Mouse (Mus musculus) macrophage (primary cell): Measurements from ENCODE around the gene Faim2. TPM values are rescaled to one million over a fixed set of nuclear protein-coding genes. Genes with fewer than 3 reads are reported as not detected.

Experiments used
- H3K27ac ChIP-seq: fragments of 350-480 bp; formaldehyde crosslinking; 2 replicates; pipeline ENCODE4 v1.9.0; 2021
- H3K36me3 ChIP-seq: fragments of 350-480 bp; formaldehyde crosslinking; 2 replicates; pipeline ENCODE4 v1.9.0; 2021; ENCODE audit errors: inconsistent target
- H3K4me3 ChIP-seq: fragments of 350-480 bp; formaldehyde crosslinking; 2 replicates; pipeline ENCODE4 v1.9.0; 2021; ENCODE audit errors: inconsistent target
- H3K79me2 ChIP-seq: fragments of 350-480 bp; formaldehyde crosslinking; 2 replicates; pipeline ENCODE4 v1.9.0; 2021; ENCODE audit errors: inconsistent target
- WGBS: methylation state at CpG from one replicate; pipeline ENCODE4 v1.1.7; 2026; ENCODE audit warnings: inconsistent platforms; ENCODE audit not compliant: missing documents; 5-methylcytosine and 5-hydroxymethylcytosine counted together
- polyA plus RNA-seq: library from polyadenylated mRNA; stranded (reverse); fragments of 250-400 nt; gene quantifications from 3 replicates; pipeline ENCODE4 v1.2.4, GENCODE M21; 2018; ENCODE audit warnings: inconsistent platforms
- total RNA-seq, 78 experiments: library from RNA; depleted of rRNA; stranded (reverse); fragments of 250-400 nt; gene quantifications; 1 replicate in 9 of 78; 2 replicates in 24 of 78; 3 replicates in 43 of 78; 4 replicates in 2 of 78; pipeline ENCODE4 v1.2.4; 2018; ENCODE audit warnings: inconsistent platforms in 56 of 78

Gene Faim2
- total RNA-seq (2018; cell fraction: chromatin; rRNA removed) = under 1 TPM in 1 of 26 experiments, not detected in 25; 0.13 TPM
- total RNA-seq (2018; cell fraction: cytosol; rRNA removed) = not detected
- total RNA-seq (2018; cell fraction: nucleus; rRNA removed) = under 1 TPM in 1 of 26 experiments, not detected in 25; 0.11 TPM
- polyA plus RNA-seq = not detected in 3 replicates

DNA sequence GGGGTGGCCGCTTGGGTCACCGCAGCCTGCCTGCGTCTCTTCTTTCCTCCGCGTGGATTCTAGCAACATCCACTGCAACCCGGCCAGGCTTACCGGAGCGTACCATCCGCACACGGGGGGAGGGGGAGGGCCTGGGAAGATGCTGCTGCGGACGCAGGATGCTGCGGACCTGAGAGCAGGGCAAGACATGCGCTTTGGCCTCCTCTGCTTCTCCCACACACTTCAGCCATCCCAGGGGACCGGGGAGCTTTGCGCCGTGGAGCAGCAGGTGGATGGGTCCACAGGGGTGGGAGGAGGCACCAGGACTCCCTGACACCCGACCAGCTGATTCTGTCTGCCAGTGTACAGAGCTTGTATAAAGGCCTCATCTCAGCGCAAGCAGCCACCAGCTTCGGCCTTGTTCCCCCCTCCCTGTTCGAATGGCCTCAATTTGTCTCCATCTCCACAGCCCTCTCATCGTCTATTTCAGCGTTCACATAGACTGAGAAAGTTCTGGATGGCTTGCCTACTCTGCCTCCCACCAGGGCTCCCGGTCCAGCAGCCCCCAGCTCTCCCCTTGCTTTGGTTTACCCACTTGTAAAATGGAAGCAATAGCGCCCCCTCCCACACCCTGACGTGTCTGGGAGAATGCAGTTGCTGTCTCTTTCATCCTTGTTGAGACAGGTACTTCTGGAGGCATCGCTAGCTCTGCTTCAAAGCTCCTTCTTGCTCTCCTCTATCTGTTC lies at the start of gene Faim2:
Gene Faim2, minus strand, starts transcription at position 537 of the 725 bp plus-strand sequence.
- Histone ChIP-seq H3K79me2 (no peaks in the 10 kb centered on the region), H3K4me3 (no peak within 1 kb of the TSS), H3K36me3 (no peaks in the 10 kb centered on the region), H3K27ac (no peak within 1 kb of the TSS)
- 53% methylated on average over 27 of the region's 27 CpGs for WGBS

DNA sequence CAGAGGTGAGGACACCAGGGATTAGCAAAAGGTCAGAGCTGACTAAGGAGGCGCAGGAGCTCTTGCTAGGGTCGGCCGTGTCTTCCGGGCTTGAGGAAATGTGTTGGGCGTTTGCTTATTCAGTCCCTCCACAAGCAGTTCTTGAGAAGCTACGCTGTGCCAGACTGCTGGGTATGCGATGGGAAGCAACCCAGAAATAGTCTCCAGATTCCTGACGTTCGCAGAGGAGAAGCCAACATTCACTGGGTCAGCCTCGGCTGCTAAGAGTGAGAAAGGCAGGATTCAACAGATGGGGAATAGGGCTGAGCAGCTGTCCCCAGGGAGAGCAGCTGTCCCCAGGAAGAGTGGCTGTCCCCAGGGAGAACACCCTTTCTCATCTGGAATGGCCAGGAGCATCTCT lies 41.2 kb upstream of the Faim2 start:
- Histone ChIP-seq H3K27ac (no peak overlapping the region), H3K79me2 (no peaks in the 10 kb centered on the region), H3K4me3 (no peak overlapping the region), H3K36me3 (no peaks in the 10 kb centered on the region)
- 82% methylated on average over 10 of the region's 10 CpGs for WGBS

DNA sequence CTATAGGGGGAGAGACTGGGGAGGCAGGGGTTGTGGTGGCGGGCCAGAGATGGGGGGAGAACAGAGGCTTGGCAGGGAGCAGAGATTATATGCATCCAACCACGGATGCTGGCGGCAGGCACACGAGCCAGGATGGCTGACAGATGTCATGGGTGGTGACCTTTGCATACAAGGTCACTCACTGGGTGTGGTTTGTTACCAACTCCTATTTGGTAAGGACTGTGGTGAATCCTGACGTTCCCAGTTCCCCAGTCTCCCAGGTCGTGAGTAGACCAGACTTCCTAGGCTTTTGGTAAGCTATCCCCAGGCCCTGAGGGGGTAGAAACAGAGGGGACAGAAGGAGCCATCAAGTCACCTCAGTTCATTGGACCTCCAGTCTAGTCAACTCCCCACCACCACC lies 40.7 kb upstream of the Faim2 start:
- H3K79me2 ChIP-seq = no peaks in the 10 kb centered on the region
- 86% methylated on average over 6 of the region's 6 CpGs for WGBS
- no peak overlapping the region for H3K27ac ChIP-seq
- H3K4me3 ChIP-seq = no peak overlapping the region
- H3K36me3 ChIP-seq = no peaks in the 10 kb centered on the region

DNA sequence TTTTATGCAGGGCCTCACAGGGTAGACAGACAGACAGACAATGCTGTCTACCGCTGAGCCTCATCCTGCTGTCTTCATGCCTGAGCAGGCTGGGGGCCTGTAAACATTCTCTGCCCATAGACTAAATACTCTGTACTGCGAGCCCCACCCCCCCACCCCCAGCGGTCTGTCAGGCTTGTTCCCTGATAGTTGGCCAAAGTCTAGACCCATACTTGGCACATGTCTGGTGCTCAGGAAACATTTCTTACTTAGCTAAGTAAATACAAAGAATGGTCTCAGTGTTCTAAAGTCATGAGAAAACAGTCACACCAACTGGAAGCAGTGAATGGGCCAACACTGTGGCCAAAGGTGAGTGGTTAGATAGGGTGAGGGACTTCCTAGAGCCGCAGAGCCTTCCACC lies 39.4 kb upstream of the Faim2 start:
- no peak overlapping the region for H3K4me3 ChIP-seq
- no peaks in the 10 kb centered on the region for H3K79me2 ChIP-seq
- no peaks in the 10 kb centered on the region for H3K36me3 ChIP-seq
- H3K27ac ChIP-seq = no peak overlapping the region
- WGBS = 78% methylated on average over 4 of the region's 4 CpGs

DNA sequence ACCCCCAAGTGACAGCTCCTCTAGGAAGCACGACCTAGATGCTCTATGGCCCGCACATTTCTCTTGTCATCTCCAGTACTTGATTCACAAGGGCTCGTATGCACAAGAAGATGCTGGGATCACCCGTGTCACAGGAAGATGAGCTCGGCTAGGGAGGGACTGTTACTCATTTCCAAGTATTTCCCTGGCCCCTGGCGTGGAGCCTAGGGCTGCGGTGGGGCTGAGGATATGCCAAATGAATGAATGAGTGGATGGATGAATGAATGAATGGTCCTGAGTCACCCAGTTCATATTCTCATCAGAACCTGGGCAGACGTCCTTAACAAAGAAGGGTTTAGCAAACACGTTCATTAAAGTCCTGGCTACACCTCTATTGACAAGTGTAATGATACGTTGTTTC lies 32.3 kb upstream of the Faim2 start:
- no peaks in the 10 kb centered on the region for H3K36me3 ChIP-seq
- no peaks in the 10 kb centered on the region for H3K79me2 ChIP-seq
- no peak overlapping the region for H3K27ac ChIP-seq
- WGBS = 87% methylated on average over 10 of the region's 10 CpGs
- no peak overlapping the region for H3K4me3 ChIP-seq

DNA sequence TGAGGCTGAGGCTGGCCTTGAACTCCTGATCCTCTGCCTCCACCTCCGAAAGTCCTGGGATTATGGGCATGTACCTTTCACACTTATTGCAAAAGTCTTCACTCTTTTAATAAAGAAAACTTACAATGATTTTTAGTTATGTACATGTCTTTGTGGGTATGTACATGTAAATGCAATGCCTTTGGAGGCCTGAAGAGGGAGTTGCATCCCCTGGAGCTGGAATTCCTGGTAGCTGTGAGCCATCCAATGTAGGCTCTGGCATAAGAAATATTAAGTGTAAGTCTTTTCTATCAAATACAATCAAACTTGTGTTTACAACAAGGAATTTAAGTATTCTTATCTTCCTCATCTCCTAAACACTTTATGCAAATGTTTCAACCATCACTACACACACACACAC lies 31.0 kb upstream of the Faim2 start:
- Histone ChIP-seq H3K79me2 (no peaks in the 10 kb centered on the region), H3K4me3 (no peak overlapping the region), H3K27ac (no peak overlapping the region), H3K36me3 (no peaks in the 10 kb centered on the region)
- 95% methylated on average over 1 of the region's 1 CpGs for WGBS

DNA sequence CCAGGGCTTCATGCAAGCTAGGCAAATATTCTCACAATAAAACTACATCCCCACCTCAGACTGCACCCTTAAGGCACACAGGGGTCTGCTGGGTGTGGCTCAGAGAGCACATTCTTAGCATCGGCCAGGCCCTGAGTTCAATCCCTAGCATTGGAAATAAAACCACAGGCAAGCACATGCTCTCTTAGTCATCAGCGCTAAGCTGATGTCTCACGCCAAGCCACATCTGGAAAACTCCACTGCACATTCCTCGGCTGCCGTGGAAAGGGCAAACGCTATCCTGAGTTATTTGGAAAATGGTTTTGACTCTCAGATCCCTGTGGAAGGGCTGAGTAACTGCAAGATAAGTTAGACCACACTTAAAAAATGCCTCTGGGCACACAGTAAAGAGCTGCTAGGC lies 25.8 kb upstream of the Faim2 start:
- 91% methylated on average over 6 of the region's 6 CpGs for WGBS
- no peaks in the 10 kb centered on the region for H3K79me2 ChIP-seq
- H3K36me3 ChIP-seq = no peaks in the 10 kb centered on the region

DNA sequence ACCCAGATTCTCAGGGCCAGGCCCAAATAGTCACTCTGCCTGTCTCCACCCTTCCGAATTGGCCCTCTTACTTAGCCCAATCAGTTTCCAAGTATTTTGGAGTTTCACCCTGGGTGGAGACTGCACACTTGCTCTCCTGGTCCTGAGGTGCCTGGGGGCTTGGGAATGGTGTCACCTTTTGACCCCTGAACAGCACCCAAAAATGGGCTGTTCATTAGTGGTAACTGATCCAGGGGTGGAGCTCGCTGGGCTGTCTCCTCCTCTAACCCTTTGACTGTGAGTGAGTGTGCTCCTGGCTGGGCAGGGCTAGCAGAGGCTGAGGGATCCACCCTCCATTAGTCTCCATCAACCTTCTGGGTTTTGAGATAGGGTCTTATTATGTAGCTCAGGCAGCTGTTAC lies 21.9 kb upstream of the Faim2 start:
- H3K27ac ChIP-seq = no peak overlapping the region
- WGBS = 52% methylated on average over 2 of the region's 2 CpGs
- no peaks in the 10 kb centered on the region for H3K36me3 ChIP-seq
- no peak overlapping the region for H3K4me3 ChIP-seq
- no peaks in the 10 kb centered on the region for H3K79me2 ChIP-seq

More for the DNA sequence above, 25.8 kb upstream of the Faim2 start:
- Histone ChIP-seq H3K4me3 (no peak overlapping the region), H3K27ac (no peak overlapping the region)

DNA sequence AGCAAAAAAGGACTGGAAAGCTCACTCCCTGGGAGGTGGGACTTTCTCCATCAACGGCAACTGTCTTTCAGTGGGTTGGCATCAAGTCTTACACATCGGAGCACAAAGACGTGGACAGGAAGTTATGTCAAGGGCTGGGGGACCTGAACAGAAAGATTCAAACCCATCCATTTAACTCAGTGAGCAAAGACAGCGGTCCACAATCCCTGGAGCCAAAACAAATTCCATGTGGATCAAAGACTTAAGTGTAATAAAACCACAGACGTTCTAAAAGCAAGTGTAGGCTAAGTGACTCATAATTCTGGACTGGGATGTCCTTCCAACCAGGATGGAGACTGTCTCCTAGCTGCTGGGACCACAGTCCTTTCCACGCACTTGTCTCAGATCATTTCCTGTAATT lies 19.8 kb upstream of the Faim2 start:
- H3K79me2 ChIP-seq = no peaks in the 10 kb centered on the region
- no peak overlapping the region for H3K4me3 ChIP-seq
- no peaks in the 10 kb centered on the region for H3K36me3 ChIP-seq
- WGBS = 56% methylated on average over 6 of the region's 6 CpGs
- no peak overlapping the region for H3K27ac ChIP-seq

DNA sequence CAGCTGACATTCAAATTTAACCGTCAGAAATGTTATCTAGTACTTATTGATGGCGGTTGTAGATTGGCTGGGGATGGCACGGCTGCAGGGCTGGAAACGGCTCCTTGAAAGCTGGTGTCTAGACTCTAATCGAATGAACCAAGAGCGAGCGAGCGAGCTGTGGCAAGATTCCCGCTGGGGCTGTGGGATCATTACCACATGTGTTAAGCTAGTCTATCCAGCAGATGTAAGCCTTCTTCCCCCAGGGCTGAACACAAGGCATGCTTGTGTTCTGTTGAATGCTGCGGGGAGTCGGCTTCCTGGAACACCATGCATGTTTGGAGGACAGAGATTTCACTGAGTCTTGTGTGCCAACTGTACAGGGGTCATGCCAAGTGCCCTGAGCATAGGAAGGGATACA lies 18.6 kb upstream of the Faim2 start:
- WGBS = 86% methylated on average over 11 of the region's 11 CpGs
- no peaks in the 10 kb centered on the region for H3K79me2 ChIP-seq
- no peak overlapping the region for H3K27ac ChIP-seq
- no peak overlapping the region for H3K4me3 ChIP-seq
- no peaks in the 10 kb centered on the region for H3K36me3 ChIP-seq

DNA sequence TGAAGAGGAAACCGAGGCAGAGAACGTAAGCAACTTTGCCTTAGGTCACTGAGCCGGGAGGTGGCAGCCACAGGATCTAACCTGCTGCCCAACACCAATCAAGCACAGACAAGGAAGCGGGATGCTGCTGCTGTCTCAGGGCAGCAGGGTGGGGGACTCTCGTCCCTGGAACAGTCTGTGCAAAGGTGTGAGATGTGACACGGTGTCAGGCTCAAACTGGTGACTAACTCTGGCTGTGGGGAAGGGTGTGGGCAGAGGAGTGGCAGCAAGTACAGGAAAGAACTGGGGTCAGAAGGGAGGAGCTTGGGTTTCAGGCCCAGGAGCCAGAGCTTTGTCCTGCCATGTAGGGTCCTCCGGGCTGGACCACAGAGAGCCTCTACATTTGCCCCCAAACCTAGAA lies 16.1 kb upstream of the Faim2 start:
- Histone ChIP-seq H3K79me2 (no peaks in the 10 kb centered on the region), H3K4me3 (no peak overlapping the region), H3K36me3 (no peaks in the 10 kb centered on the region), H3K27ac (no peak overlapping the region)
- 54% methylated on average over 7 of the region's 7 CpGs for WGBS

DNA sequence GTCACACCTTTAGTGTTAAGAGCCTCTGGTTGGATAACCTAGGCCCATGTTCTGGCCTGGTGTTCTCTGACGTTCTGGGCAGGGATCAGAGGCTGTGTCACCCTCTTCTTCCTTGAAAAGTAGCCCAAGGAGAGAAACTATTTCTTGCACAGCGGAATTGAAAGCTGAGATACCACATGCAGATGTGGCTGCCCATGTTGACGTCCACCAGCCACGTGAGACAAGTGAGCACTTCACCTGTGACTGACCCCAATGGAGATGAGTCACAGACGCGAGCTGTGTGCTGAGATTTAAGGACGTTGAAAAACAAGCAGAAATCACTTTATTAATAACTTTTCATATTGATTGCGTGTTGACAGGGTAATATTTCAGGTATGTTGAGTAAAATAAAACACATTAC lies 11.9 kb upstream of the Faim2 start:
- Histone ChIP-seq H3K79me2 (no peaks in the 10 kb centered on the region), H3K27ac (no peak overlapping the region), H3K4me3 (no peak overlapping the region), H3K36me3 (no peaks in the 10 kb centered on the region)
- WGBS = 88% methylated on average over 8 of the region's 8 CpGs

DNA sequence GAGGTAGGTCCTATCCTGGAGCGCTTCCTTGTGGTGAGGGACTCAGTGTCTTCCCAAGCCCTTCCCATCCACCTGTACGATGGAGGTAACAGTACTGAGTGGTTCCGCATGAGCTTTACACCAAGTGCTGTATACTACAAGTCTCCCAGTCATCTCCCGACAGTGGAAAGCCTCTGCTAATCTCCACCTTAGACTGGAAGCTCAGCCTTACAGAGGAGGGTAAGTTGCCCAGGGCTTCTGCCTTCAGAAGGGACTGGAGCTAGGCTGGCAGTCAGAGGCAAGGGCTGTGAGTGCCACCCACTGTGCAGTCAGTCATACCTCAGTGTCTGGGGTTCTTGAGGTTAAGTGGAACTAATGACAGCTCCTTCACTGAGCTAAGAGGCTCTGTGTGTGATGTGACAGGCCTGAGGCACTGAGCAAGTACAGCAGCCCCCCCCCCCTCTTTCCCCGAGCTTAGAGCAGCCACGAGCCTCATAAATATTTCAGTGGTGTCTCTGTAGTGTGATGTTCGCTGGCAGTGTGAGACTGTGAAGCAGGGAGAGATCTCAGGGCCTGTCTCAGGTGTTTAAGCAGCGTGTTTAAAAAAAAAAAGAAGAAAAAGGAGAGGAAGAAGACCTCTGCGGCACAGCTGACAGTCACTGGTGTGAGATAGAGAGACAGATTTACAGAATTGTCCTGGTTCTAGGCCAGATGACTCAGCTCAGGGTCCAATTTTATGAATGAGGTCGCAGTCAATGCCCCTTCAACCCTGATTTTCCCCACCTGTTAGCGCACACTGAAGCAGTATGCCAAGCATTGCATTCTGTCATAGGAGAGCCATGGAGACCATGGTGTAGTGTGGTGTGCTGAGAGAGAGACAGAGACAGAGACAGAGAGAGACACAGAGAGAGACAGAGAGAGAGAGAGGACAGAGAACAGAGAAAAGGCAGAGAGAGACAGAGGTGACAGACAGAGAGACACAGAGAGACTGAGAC lies 9.2 kb upstream of the Faim2 start:
- Histone ChIP-seq H3K4me3 (no peak overlapping the region), H3K36me3 (no peaks in the 10 kb centered on the region), H3K27ac (no peak overlapping the region), H3K79me2 (no peaks in the 10 kb centered on the region)
- WGBS = 84% methylated on average over 7 of the region's 11 CpGs

DNA sequence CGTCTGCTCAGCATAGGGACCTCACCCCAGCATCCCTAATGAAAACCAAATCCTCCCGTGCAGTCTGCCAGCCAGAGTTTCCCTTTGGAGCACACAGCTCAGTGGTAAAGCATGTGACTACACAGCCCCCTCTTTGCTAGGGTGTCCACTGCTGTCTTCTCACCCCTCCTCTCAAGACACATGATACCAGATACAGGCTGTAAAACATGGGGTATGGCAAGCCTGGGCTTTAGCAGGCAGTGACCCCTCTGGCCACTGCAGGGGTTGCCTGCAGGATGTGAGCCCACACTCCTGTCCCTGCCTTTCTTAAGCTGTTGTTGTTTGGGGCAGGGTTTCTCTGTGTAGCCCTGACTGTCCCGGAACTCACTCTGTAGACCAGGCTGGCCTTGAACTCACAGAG lies 4.1 kb upstream of the Faim2 start:
- H3K79me2 ChIP-seq = no peaks in the 10 kb centered on the region
- 83% methylated on average over 3 of the region's 3 CpGs for WGBS
- no peak overlapping the region for H3K27ac ChIP-seq

DNA sequence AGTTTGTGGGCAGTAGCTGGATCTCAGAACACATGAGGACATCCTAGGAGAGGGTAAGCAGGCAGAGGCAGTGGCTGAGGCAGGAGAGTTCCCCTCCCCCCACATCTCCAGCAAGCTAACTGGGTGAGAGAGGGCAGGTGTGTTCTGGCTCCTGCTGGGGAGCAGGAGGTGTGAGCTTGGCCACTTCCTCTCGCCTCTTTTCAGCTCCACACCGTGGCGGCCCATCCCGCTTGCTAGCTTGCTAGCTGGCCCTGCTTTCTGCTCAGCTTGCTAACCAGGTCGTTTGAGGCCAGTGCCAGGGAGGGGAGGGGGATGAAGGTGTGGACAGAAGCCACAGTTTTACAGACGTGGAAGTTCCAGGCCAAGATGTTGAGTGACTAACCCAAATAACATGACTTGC lies 3.2 kb upstream of the Faim2 start:
- WGBS = 15% methylated on average over 5 of the region's 6 CpGs
- Histone ChIP-seq H3K79me2 (no peaks in the 10 kb centered on the region), H3K27ac (no peak overlapping the region), H3K36me3 (no peaks in the 10 kb centered on the region), H3K4me3 (no peak overlapping the region)

More for the DNA sequence above, 4.1 kb upstream of the Faim2 start:
- Histone ChIP-seq H3K4me3 (no peak overlapping the region), H3K36me3 (no peaks in the 10 kb centered on the region)
